Comparison of ENCODE assay signal across 23 mouse cellular contexts in genomic region chr12:30362306-30362705, GRCm38 (mm10). TPM values are rescaled to one million over a fixed set of nuclear protein-coding genes. Genes with fewer than 3 reads are reported as not detected.
DNase-seq lines count a peak whose midpoint lies in the region; ATAC-seq and TF ChIP-seq lines count a peak whose summit lies in the region.
"Had no signal": no experiment of that assay in that cellular context is flagged by ENCODE, and none has a peak within 500 bp of the region (broad histone marks: within the 10 kb centered on the region; RNA-seq: fewer than 3 reads in every experiment).

No protein-coding gene starts in this region.

- no peaks in the 10 kb centered on the region for H3K9me3 ChIP-seq in kidney, embryonic 14.5 days (ENCODE audit: control insufficient read depth, low read length)
- H3K9me3 ChIP-seq: embryonic facial prominence, embryonic 13.5 days; embryonic facial prominence, embryonic 15.5 days; forebrain, embryonic 10.5 days; forebrain, embryonic 12.5 days had no signal

- H3K9ac ChIP-seq in kidney, embryonic 14.5 days (ENCODE audit: low read depth, low read length), result no peak overlapping the region
- H3K9ac ChIP-seq: embryonic facial prominence, embryonic 13.5 days; embryonic facial prominence, embryonic 15.5 days; forebrain, embryonic 12.5 days had no signal

- H3K36me3 ChIP-seq in kidney, adult 2 months (ENCODE audit: control insufficient read depth, insufficient read depth, low read length), result no peaks in the 10 kb centered on the region
- no peaks in the 10 kb centered on the region for H3K36me3 ChIP-seq in kidney, embryonic 14.5 days (ENCODE audit: control insufficient read depth, insufficient read depth, low read length)
- H3K36me3 ChIP-seq: embryonic facial prominence, embryonic 13.5 days; embryonic facial prominence, embryonic 15.5 days; forebrain, embryonic 10.5 days; forebrain, embryonic 12.5 days had no signal

- H3K27me3 ChIP-seq in kidney, adult 2 months (replicated peaks; ENCODE audit: control insufficient read depth, insufficient read depth, low read length), result no peaks in the 10 kb centered on the region
- no peaks in the 10 kb centered on the region for H3K27me3 ChIP-seq in kidney, embryonic 14.5 days (ENCODE audit: control insufficient read depth, insufficient read depth, low read length)
- H3K27me3 ChIP-seq: embryonic facial prominence, embryonic 13.5 days; embryonic facial prominence, embryonic 15.5 days; forebrain, embryonic 12.5 days had no signal

- 51% methylated on average over 2 of the region's 2 CpGs for WGBS in kidney, adult 2 months
- 79% methylated on average over 2 of the region's 2 CpGs for WGBS in kidney, embryonic 14.5 days

- DNase-seq in kidney, adult 2 months, result peak; percentile 64
- peak; percentile 6 to 31 for DNase-seq in kidney, postnatal 36 days
- DNase-seq in kidney, postnatal 25 days, result no peak
- DNase-seq in right cerebral cortex, adult 18-20 months, result no peak
- DNase-seq: adrenal gland, adult 2 months; adrenal gland, postnatal 10 days; adrenal gland, postnatal 25 days; cerebellum, adult 11 months; cerebellum, adult 18-20 months; cerebellum, adult 8-10 months; cerebellum, adult 9-11 months; cerebellum, postnatal 14 days; cerebellum, postnatal 36 days; embryo, embryonic 11 days had no signal

- ATAC-seq in kidney, embryonic 14.5 days (ENCODE audit: low FRiP score, low TSS enrichment), result no peak
- ATAC-seq: forebrain, embryonic 14.5 days; forebrain, embryonic 16.5 days had no signal

- H3K27ac ChIP-seq in kidney, adult 2 months (ENCODE audit: insufficient read depth, low read depth, low read length), result no peak overlapping the region
- H3K27ac ChIP-seq in kidney, embryonic 14.5 days (ENCODE audit: low read depth, low read length), result no peak overlapping the region
- H3K27ac ChIP-seq: embryonic facial prominence, embryonic 13.5 days; embryonic facial prominence, embryonic 15.5 days; forebrain, embryonic 10.5 days; forebrain, embryonic 12.5 days had no signal

- no peak for TF ChIP-seq POLR2A in kidney, adult 2 months (IDR thresholded peaks at IDR 0.05; ENCODE audit: low read depth, low read length)

- no peaks in the 10 kb centered on the region; the same call in 1 of the 2 replicates for H3K4me1 ChIP-seq in kidney, adult 2 months (ENCODE audit: control insufficient read depth, insufficient read depth, low read length)
- no peaks in the 10 kb centered on the region for H3K4me1 ChIP-seq in kidney, embryonic 14.5 days (ENCODE audit: control insufficient read depth, insufficient read depth, low read length)
- H3K4me1 ChIP-seq: embryonic facial prominence, embryonic 13.5 days; embryonic facial prominence, embryonic 15.5 days; forebrain, embryonic 10.5 days; forebrain, embryonic 12.5 days had no signal

- no peak overlapping the region for H3K4me3 ChIP-seq in kidney, adult 2 months (ENCODE audit: insufficient read depth, low read depth, low read length)
- no peak overlapping the region for H3K4me3 ChIP-seq in kidney, embryonic 14.5 days (ENCODE audit: low read length)
- H3K4me3 ChIP-seq: embryonic facial prominence, embryonic 13.5 days; embryonic facial prominence, embryonic 15.5 days; erythroblast, embryonic 14.5 days; forebrain, embryonic 10.5 days; forebrain, embryonic 12.5 days had no signal

- TF ChIP-seq CTCF in kidney, adult 2 months (conservative IDR thresholded peaks at IDR 0.05; ENCODE audit: insufficient read depth, insufficient read length, low read depth, low read length), result no peak

- H3K4me2 ChIP-seq in kidney, embryonic 14.5 days (replicated peaks; ENCODE audit: low read depth, low read length), result no peak overlapping the region
- H3K4me2 ChIP-seq: embryonic facial prominence, embryonic 13.5 days; embryonic facial prominence, embryonic 15.5 days; forebrain, embryonic 12.5 days had no signal

RNA-seq across cellular contexts. Expression of gene Sntg2, which starts 10.9 kb away (rescaled TPM):
- polyA plus RNA-seq in kidney, adult 2 months (2012; rRNA removed), result 0.88 and 1.2 TPM in 2 replicates
- polyA plus RNA-seq in kidney, embryonic 14.5 days (2014; fragmentation: Nextera tagmentation; extraction: Ambion mirVana), result 2.2 and 2.9 TPM in 2 replicates
- polyA plus RNA-seq: C2C12; erythroblast, embryonic 14.5 days had no signal

Comparison
In these comparisons a context has a peak if more than half of its experiments do, and no peak if none do; other contexts are left out.
1. DNase-seq: peak in kidney, adult 2 months (single experiment) and kidney, postnatal 36 days (2 of 2); none in kidney, postnatal 25 days (0 of 2) and right cerebral cortex, adult 18-20 months (single experiment).